Mouse (Mus musculus): ENCODE measurements around the gene Gars. TPM values are rescaled to one million over a fixed set of nuclear protein-coding genes. Genes with fewer than 3 reads are reported as not detected.

The Gars gene
- polyA plus RNA-seq, 1 experiment from 2014 or later = 206 TPM

DNA sequence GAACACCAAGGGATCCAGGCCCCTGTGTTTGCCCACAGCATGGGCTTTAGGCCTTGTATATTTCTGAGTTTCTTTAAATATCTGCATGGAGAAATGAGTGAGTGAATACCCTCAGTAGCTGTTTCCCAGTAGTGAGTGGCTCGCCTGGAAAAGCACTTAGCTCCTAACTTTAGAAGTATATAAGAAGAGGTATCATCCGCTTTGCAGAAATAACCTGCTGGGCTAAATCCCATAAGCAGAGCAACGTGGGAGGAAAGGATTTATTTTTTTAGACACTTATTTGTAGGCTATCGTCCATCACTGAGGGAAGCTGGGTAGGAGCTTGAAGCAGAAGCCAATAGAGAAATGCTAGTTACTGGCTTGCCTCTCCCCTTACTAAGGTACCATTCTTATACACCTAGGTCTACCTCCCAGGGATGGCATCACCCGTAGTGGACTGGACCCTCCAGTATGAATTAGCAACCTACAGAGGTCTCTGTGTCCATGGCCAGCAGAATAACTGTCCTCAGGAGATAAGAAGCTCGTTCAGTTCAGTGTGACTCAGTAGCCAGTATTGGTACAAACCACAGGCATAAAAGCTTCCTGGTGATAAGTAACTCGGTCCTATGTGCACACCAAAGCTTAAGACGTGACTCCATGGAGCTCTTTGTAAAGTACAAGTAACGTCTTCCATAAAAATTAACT lies 26.1 kb downstream of the Gars start:
- no peaks in the 10 kb centered on the region for H3K9me3 ChIP-seq
- no peaks in the 10 kb centered on the region for H3K4me1 ChIP-seq
- no peak overlapping the region for H3K27ac ChIP-seq
- 88% methylated on average over 9 of the region's 9 CpGs for WGBS
- ATAC-seq (ENCODE audit: low FRiP score, low read depth) = no peak
- peaks cover 79% of the 10 kb centered on the region for H3K36me3 ChIP-seq
- H3K9ac ChIP-seq = no peak overlapping the region
- H3K4me2 ChIP-seq (replicated peaks) = no peak overlapping the region
- no peaks in the 10 kb centered on the region for H3K27me3 ChIP-seq (replicated peaks)
- no peak overlapping the region for H3K4me3 ChIP-seq

DNA sequence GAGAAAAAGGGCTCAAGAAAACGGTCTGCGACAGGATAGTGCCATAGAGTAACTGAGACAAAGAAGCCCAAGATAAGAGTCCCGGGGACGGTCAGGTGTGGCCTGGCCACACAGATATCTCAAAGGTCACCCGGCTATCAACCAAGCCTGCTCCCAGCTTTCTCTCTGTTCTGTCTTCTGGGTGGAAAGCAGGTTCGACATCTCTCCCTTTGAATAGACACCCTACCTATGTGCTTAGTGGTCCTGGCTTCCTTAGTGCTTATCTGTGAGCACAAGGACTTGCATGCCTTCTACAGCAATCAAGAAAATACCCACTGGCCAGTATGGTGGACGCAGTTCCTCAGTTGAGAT lies 26.6 kb downstream of the Gars start:
- Histone ChIP-seq H3K9me3 (no peaks in the 10 kb centered on the region), H3K4me2 (replicated peaks) (no peak overlapping the region), H3K36me3 (peaks cover 78% of the 10 kb centered on the region), H3K4me3 (no peak overlapping the region), H3K27ac (no peak overlapping the region), H3K9ac (no peak overlapping the region), H3K4me1 (no peaks in the 10 kb centered on the region), H3K27me3 (replicated peaks) (no peaks in the 10 kb centered on the region)
- no peak for ATAC-seq (ENCODE audit: low FRiP score, low read depth)
- WGBS = 93% methylated on average over 7 of the region's 7 CpGs

DNA sequence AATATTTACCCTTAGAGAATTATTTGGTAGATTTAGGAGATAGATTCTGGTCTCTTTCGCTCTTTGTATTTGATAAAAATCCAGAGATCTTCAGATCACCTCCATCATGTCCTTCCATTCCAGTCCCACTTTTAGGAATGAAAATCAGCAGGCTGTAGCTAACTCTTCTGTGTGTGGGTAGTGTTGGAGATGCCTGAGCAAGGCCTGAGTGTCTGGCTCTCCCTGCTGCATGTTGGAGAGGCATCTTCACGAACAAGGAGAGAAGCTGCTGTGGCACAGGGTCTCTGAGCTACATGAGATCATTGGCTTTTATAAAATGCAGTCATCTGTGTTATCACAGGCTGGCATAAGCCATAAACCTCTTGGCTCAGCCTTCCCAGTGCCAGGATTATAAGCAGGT lies 28.1 kb downstream of the Gars start:
- H3K4me2 ChIP-seq (replicated peaks) = no peak overlapping the region
- WGBS = 94% methylated on average over 2 of the region's 2 CpGs
- H3K9me3 ChIP-seq = no peaks in the 10 kb centered on the region
- no peaks in the 10 kb centered on the region for H3K4me1 ChIP-seq
- H3K4me3 ChIP-seq = no peak overlapping the region
- peaks cover 66% of the 10 kb centered on the region for H3K36me3 ChIP-seq
- no peaks in the 10 kb centered on the region for H3K27me3 ChIP-seq (replicated peaks)
- no peak overlapping the region for H3K9ac ChIP-seq
- no peak for ATAC-seq (ENCODE audit: low FRiP score, low read depth)
- no peak overlapping the region for H3K27ac ChIP-seq

DNA sequence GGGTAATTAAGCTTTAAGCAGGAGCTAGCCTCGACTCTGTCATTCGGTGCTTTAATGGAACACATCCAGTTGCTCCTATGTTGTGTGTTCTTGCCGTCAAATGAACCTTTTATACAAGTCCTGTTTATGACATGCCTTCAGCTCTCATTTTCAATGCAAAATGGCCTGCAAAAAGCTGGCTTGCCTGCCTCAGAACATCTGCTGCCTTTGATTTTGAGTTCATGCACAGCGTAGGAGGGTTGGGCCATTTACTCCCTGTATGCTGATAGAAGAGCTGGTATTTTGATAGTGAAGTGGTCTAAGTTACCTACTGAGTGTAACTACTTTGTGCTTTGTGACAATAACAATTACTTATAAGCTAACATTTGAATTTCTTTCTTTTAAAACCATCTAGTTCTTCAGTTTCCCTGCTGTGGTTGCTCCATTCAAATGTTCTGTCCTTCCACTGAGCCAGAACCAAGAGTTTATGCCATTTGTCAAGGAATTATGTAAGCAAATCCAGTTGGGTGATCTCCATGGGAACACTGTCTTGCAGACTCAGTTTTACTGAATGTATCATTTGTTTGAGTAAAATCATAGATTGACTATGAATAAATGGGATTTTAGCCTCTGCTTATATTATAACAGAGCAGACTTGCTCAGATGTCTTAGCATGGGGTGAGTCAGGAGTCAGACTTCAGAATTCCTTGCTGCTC lies 38.9 kb downstream of the Gars start:
- ATAC-seq (ENCODE audit: low FRiP score, low read depth) = no peak
- Histone ChIP-seq H3K4me3 (no peak overlapping the region), H3K27me3 (replicated peaks) (no peaks in the 10 kb centered on the region), H3K27ac (no peak overlapping the region), H3K4me1 (no peaks in the 10 kb centered on the region), H3K9me3 (no peaks in the 10 kb centered on the region), H3K4me2 (replicated peaks) (no peak overlapping the region), H3K36me3 (peaks cover 79% of the 10 kb centered on the region), H3K9ac (no peak overlapping the region)
- 81% methylated on average over 4 of the region's 4 CpGs for WGBS

DNA sequence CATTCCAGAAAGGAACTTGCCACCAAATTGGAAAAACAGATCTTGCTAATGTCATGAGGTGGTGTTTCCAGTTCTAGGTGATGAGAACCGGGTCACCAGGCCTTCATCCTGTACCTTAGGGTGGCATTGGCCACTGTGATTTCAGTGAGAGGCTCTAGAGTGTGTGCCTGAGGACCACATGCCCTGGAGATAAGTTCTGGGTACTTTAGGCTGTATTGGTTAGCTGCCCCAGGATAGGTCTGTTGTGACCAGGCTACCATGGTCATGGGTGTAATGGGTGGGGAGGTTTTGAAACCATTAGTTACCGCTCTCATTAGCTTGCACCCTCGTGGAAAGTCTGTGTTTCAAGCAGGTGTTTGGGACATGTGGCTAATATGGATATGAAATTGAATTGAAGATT lies 43.6 kb downstream of the Gars start:
- no peaks in the 10 kb centered on the region for H3K4me1 ChIP-seq
- H3K9me3 ChIP-seq = no peaks in the 10 kb centered on the region
- WGBS = 90% methylated on average over 3 of the region's 3 CpGs
- no peak overlapping the region for H3K27ac ChIP-seq
- H3K4me3 ChIP-seq = no peak overlapping the region
- no peak overlapping the region for H3K9ac ChIP-seq
- no peaks in the 10 kb centered on the region for H3K27me3 ChIP-seq (replicated peaks)
- no peak for ATAC-seq (ENCODE audit: low FRiP score, low read depth)
- no peak overlapping the region for H3K4me2 ChIP-seq (replicated peaks)
- H3K36me3 ChIP-seq = peaks cover 56% of the 10 kb centered on the region

DNA sequence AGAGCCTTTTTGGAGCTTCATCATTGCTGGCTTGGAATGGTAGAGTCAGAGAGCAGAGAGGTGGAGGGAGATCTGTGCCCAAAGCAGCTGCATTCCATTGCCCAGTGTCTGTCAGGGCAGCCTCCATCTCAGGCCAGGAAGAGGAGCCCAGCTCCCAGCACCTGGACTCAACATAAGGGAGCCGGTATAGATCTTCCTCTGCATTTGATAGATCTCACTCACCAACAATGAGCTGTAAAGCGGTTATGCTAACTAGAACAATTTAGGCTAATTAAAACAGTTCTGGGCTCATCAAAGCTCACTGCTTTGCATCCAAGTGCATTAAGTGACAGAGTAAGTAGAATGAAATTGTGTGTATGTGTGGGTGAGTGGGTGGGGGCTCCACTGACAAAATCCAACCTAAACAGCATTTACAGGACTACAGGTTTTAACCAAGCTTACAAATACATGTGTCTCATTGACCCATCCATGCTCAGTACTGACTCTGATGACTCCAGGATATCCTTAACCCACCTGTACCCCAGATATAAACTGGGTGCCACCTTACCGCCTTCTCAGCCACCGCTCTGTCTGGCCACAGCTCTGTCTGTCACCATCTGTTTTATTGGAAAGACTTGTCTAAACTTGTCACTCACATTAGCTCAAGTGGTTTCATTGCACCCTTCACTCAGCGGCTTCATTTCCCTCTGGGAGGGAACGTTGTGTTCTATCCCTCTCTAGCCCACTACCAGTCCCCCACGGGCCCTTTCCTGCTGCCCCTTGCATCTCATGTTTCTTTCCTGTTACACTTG lies 44.6 kb downstream of the Gars start:
- H3K4me2 ChIP-seq (replicated peaks) = no peak overlapping the region
- no peak overlapping the region for H3K4me3 ChIP-seq
- no peak overlapping the region for H3K9ac ChIP-seq
- 71% methylated on average over 7 of the region's 7 CpGs for WGBS
- ATAC-seq (ENCODE audit: low FRiP score, low read depth) = no peak
- no peaks in the 10 kb centered on the region for H3K9me3 ChIP-seq
- no peaks in the 10 kb centered on the region for H3K4me1 ChIP-seq
- no peak overlapping the region for H3K27ac ChIP-seq
- peaks cover 45% of the 10 kb centered on the region for H3K36me3 ChIP-seq
- H3K27me3 ChIP-seq (replicated peaks) = no peaks in the 10 kb centered on the region

DNA sequence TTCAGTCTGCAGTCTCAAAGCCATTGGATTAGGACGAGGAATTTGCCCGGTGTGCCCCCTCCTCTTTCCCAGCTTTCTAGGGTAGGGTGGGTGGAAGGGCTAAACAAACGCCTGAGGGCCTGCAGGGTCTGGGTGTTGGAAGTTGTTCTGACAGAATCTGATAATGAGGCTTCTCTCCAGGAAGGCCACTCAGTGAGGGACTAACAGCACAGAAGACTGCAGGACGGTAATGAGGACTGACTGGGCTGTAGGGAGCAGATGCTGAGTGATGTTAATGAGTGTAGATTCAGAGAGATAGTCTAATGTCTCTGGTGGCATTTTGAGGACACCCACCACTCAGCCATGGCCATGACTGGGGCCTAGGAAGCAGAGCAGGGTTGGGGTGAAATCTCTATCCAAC lies 49.5 kb downstream of the Gars start:
- Histone ChIP-seq H3K4me1 (no peaks in the 10 kb centered on the region), H3K4me3 (no peak overlapping the region), H3K27me3 (replicated peaks) (no peaks in the 10 kb centered on the region), H3K27ac (no peak overlapping the region), H3K36me3 (no peaks in the 10 kb centered on the region), H3K4me2 (replicated peaks) (no peak overlapping the region), H3K9me3 (no peaks in the 10 kb centered on the region), H3K9ac (no peak overlapping the region)
- ATAC-seq (ENCODE audit: low FRiP score, low read depth) = no peak
- 54% methylated on average over 4 of the region's 4 CpGs for WGBS

DNA sequence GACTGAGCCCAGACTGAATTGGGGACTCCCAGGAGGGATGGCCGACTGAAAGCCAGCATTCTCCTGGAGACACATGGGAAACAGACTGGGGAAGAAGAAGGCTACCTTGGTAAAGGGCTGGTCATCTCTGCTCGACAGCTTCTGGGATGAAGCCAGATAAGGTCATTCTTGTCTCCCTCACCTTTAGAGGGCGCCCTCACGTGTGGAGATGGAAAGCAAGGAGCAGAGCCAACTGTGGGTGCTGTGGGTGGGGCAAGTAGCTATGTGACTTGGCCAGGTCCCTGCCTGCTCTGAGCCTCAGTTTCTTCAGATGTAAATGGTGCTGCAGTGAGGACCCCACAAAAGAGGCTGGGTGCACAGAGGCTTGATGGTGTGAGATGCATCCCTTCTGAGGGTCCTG lies 52.8 kb downstream of the Gars start:
- no peak overlapping the region for H3K4me3 ChIP-seq
- no peaks in the 10 kb centered on the region for H3K36me3 ChIP-seq
- H3K4me2 ChIP-seq (replicated peaks) = no peak overlapping the region
- H3K9ac ChIP-seq = no peak overlapping the region
- no peaks in the 10 kb centered on the region for H3K27me3 ChIP-seq (replicated peaks)
- 41% methylated on average over 4 of the region's 4 CpGs for WGBS
- H3K4me1 ChIP-seq = peaks cover 4% of the 10 kb centered on the region; the same call in 1 of the 2 replicates
- ATAC-seq (ENCODE audit: low FRiP score, low read depth) = no peak
- no peaks in the 10 kb centered on the region for H3K9me3 ChIP-seq
- H3K27ac ChIP-seq = no peak overlapping the region

DNA sequence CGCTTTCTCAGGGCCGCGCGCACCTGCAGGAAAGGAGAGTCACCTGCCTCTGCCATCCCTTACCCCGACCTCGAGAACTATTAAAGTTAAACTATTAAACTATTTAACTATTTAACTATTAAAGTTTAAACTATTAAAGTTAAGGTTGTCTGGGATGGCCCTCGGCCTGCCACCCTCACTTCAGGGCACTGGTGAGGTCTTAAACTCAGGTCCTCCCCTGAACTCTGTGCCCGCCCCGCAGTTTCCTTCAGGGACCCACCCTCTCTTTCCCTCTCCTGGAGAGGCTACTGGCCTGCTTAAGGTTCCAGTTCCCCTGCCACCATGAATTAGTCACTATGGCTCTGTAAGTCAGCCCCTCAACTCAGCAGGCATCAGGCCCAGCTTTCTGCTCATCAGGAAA lies 53.6 kb downstream of the Gars start:
- Histone ChIP-seq H3K4me2 (replicated peaks) (no peak overlapping the region), H3K4me3 (no peak overlapping the region), H3K9ac (no peak overlapping the region), H3K27me3 (replicated peaks) (no peaks in the 10 kb centered on the region), H3K4me1 (peaks cover 4% of the 10 kb centered on the region; the same call in 1 of the 2 replicates), H3K9me3 (no peaks in the 10 kb centered on the region), H3K27ac (no peak overlapping the region), H3K36me3 (no peaks in the 10 kb centered on the region)
- 97% methylated on average over 9 of the region's 9 CpGs for WGBS
- ATAC-seq (ENCODE audit: low FRiP score, low read depth) = no peak

DNA sequence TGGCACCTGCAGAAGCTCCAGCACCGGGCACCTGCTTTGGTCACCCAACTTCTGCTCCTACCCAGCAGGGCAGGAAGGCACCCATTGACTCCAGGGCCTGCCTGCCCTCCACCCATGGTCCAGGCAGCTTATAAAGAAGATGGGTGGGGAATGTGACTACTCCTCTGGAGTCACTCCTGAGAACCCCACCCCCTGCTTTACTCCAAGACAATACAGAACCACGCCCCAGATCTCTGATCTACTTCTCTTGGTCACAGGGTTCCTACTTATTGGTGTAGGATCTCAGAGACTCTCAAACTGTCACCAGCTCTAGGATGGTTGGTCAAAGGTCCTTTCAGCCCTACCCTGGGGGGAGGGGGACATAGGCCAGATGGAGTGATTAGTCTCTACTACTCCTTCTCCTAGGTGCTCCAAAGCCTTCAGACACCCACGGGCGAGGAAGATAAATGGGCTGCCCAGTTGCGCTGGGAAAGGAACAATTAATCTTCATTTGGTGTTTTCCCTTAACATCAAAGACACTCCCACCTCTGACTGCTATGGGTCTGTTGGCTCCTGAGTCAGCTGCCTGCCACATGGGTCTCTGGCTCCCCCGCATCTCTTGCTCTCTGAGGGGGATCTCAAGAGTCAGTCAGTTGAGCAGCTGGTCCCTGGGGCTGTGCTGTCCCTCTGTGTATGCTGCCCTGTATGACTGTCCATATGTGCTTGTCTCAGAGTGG lies 55.8 kb downstream of the Gars start:
- Histone ChIP-seq H3K27ac (no peak overlapping the region), H3K27me3 (replicated peaks) (no peaks in the 10 kb centered on the region), H3K9ac (no peak overlapping the region), H3K4me2 (replicated peaks) (no peak overlapping the region), H3K4me3 (no peak overlapping the region), H3K36me3 (no peaks in the 10 kb centered on the region), H3K9me3 (no peaks in the 10 kb centered on the region), H3K4me1 (peaks cover 4% of the 10 kb centered on the region; the same call in 1 of the 2 replicates)
- ATAC-seq (ENCODE audit: low FRiP score, low read depth) = no peak
- 51% methylated on average over 6 of the region's 6 CpGs for WGBS

DNA sequence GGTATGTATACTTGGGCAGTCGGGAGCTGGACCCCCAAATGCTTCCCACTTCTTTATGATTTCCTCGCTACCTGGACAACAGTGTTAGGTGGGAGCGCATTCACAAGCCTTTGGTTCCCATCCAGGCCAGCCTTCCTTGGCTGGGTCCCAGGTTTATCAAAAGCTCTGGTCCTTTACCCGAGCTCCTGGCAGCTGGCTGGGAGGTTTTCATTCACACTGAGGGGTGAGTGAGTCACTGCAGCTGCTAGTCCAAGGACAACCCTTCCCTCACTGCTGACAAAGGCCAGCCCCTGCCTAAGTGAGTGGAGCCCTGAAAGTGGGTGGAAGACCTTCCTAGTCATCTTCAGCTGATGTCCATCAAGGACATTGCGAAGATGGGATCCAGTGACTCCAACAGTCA lies 60.2 kb downstream of the Gars start:
- Histone ChIP-seq H3K4me3 (no peak overlapping the region), H3K27me3 (replicated peaks) (no peaks in the 10 kb centered on the region), H3K4me2 (replicated peaks) (no peak overlapping the region), H3K36me3 (no peaks in the 10 kb centered on the region), H3K27ac (no peak overlapping the region), H3K9me3 (no peaks in the 10 kb centered on the region), H3K9ac (no peak overlapping the region), H3K4me1 (peaks cover 4% of the 10 kb centered on the region; the same call in 1 of the 2 replicates)
- WGBS = 84% methylated on average over 5 of the region's 5 CpGs
- ATAC-seq (ENCODE audit: low FRiP score, low read depth) = no peak

DNA sequence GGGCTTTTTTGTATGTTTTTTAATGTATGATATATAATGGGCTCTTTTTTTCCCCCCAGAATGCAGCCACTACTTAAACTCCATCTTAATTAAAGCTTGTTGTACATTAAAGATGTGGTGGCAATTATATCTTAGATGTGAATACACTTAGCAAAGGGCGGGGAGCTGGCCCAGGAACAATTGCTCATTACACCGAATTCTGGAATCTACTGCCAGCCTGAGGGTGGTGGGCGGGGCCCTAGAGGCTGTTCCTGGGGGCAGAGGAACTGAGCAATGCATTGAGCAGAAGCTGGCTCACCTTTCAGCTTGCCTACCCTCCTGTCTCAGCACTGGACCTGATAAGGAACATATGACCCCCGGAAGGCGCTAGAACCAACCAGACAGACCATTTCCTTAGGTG lies 60.8 kb downstream of the Gars start:
- no peaks in the 10 kb centered on the region for H3K27me3 ChIP-seq (replicated peaks)
- H3K9me3 ChIP-seq = no peaks in the 10 kb centered on the region
- H3K4me2 ChIP-seq (replicated peaks) = no peak overlapping the region
- H3K27ac ChIP-seq = no peak overlapping the region
- ATAC-seq (ENCODE audit: low FRiP score, low read depth) = no peak
- 83% methylated on average over 5 of the region's 5 CpGs for WGBS
- no peaks in the 10 kb centered on the region for H3K36me3 ChIP-seq
- no peak overlapping the region for H3K9ac ChIP-seq
- H3K4me1 ChIP-seq = peaks cover 4% of the 10 kb centered on the region; the same call in 1 of the 2 replicates
- H3K4me3 ChIP-seq = no peak overlapping the region
